Mouse (Mus musculus): Measurements from ENCODE around the gene Pou3f4. TPM values are rescaled to one million over a fixed set of nuclear protein-coding genes. Genes with fewer than 3 reads are reported as not detected.

Pou3f4 gene
- not detected for total RNA-seq (2023)

DNA sequence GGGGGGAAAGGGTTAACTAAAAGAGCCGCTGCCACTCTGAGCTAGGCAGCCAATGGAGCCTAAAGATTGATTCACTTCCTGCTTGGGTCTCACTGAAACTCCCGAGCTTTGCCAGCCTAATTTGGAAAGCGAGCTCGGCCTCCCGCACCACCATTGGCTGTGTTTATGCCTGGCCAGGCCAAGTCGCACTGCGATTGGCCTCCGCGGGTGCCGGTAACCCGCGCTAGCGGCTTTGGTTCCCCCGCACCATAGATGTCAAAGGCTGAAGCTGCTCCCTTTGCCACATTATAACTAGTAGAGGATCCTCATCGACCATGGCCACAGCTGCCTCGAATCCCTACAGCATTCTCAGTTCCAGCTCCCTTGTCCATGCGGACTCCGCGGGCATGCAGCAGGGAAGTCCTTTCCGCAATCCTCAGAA lies at the start of gene Pou3f4:
TSS of gene Pou3f4 (plus strand) at position 130 of the 421 bp plus-strand sequence.

